Mouse (Mus musculus) heart, postnatal 14 days (tissue): Measurements from ENCODE around the gene Rpl13. TPM values are rescaled to one million over a fixed set of nuclear protein-coding genes. Genes with fewer than 3 reads are reported as not detected.

Experiments used
- DNase-seq, 2 experiments: peaks; one replicate each; pipeline ENCODE4 v3.0.0; 2021 to 2022
- intact Hi-C: fragments of 180-260 bp; cut with DNase I; formaldehyde crosslinking; loops from one replicate; pipeline ENCODE4 v1.15.1; 2025
- microRNA-seq, 2 experiments: library from miRNA; unstranded; fragments of <30 nt; microRNA quantifications; one replicate each; pipeline ENCODE4 v1.2.0; 2021 to 2022
- total RNA-seq, 2 experiments: library from RNA; stranded (reverse); gene quantifications; 2 replicates each; pipeline ENCODE4 v1.2.3; 2021

Rpl13 gene
- total RNA-seq, 2 experiments from 2014 or later, result 426 to 446 TPM

DNA sequence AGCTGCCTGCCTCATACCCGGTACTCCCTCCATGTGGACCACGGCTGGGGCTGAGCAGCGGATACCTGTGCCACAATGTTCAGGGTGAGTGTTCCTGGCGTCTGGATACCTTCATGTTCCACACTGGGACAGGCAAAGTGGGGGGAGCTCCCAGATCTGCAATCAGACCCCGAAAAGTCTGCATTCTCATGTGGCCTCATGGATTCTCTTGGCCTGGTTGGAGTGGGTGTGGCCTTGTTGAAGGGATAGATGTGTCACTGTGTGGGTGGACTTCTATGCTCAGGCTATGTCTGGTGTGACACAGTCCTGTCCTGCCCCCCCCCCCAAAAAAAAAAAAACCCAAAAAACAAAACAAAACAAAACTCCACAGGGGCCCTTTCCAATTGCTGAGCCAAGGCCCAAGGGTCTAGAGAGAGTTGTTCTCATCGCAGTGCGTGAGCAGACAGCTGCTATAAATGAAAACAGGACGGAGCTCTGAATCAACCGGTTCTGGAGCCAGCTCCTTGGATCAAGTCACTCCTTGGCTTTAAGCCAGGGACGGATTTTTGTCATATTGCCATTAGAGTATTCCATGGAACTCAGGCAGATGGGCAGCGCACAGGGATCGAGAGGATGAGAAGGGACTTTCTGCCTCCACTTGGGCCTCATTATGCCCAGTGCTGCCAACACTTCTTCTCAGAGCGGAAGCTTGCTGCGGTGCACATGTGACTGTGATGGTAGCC, 39.8 kb downstream of the Rpl13 start:
- peak; percentile 82 to 94 for DNase-seq
- intact Hi-C loops, result no loop called here

DNA sequence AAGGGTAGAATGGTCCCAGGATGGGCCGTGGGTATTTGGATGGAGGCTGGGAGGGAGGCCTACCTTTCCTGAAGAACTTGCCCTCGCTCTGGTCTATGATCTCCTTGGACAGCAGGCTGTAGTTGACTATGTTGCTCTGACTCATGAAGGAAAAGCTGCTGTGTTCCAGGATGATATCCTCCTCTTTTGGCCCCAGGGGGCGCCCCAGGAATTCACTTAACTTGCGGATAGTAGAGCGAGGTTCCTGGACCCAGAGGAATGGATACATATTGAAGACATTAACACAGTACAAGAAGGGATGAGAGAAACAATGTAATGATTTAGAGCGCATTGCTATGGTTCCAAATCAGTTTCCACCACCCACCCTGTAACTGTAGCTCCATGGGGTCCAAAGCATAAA, 43.1 kb downstream of the Rpl13 start:
- DNase-seq, result peak; percentile 64 to 65
- intact Hi-C loops, result loop anchor here (5.0 kb wide), 1 partner anchor 57 kb away; no protein-coding TSS in a partner anchor

DNA sequence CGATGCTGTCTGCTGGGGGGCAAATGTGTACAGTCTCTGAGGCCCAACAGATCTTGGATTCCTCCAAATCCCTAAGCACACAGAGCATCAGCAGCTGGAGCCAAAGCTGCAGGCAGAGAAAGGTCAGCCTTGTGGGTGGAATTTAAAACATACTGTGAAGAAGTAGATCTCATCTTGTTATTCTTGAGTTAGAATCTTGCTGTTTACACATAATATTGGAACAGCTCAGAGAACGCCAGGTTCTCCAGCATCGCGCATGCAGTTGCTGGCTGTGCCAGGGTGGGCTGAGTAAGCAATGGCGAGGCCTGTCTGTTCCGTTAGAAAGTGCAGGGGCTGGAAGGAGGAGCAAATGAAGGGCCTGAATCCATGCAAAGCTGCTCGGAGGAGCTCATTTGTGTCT, 44.2 kb downstream of the Rpl13 start:
- intact Hi-C loops, result loop anchor here (5.0 kb wide), 1 partner anchor 56 kb away; no protein-coding TSS in a partner anchor
- peak; percentile 29 to 56 for DNase-seq

DNA sequence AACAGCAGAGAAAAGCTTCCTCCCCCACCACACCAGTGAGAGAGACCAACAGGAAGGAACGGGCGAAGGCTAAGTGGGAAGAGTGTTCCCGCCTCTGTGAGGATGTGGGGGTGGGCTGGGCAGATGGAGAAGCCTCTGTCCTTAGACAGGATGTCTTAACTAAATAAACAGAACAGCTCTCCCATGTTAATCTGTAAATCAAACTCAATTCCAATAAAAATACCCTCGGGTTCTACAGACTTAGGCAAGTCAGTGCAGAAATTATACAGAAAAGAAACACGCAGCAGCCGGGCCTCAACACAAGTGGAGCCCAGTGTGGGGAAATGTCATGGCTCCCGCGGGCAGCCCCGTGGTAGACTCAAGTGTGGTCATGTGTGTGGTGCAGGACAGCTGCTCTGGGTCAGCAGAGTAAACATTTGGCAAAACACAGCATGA, 48.6 kb downstream of the Rpl13 start:
- peak; percentile 38 for DNase-seq

More for the DNA sequence above, 48.6 kb downstream of the Rpl13 start:
- intact Hi-C loops, result no loop called here

Small RNA genes lying within 50 kb of the gene (microRNA-seq; reads per million reads assigned to microRNA genes)
- gene Mir7079 (0 to 0.60 reads per million in 2 experiments), gene Mir7080 (6.5 to 473 reads per million in 2 experiments)

Other genes starting within 250 kb of the Rpl13 start
- gene Ankrd11, start 60.1 kb upstream of the Rpl13 start, total RNA-seq, result 10 to 100 TPM; 75.3 to 80.8 TPM
- 10 to 100 TPM; 75.5 to 76.9 TPM for gene Spg7, start 39.4 kb upstream of the Rpl13 start, total RNA-seq
- under 1 TPM; 0.31 to 0.39 TPM for gene Cpne7, start 15.0 kb downstream of the Rpl13 start, total RNA-seq
- 1 to 10 TPM; 1.2 to 2.1 TPM for gene Sult5a1, start 56.0 kb downstream of the Rpl13 start, total RNA-seq
- gene Dpep1, start 83.9 kb downstream of the Rpl13 start, total RNA-seq, result 10 to 100 TPM; 28.6 to 43.2 TPM
- gene Chmp1a, start 110.4 kb downstream of the Rpl13 start, total RNA-seq, result 10 to 100 TPM; 50.1 to 64.3 TPM
- 10 to 100 TPM; 38.4 to 45.7 TPM for gene Spata33, start 110.5 kb downstream of the Rpl13 start, total RNA-seq
- 10 to 100 TPM; 22.5 to 23.8 TPM for gene Cdk10, start 122.5 kb downstream of the Rpl13 start, total RNA-seq
- 1 to 10 TPM; 6.5 to 6.9 TPM for gene Spata2l, start 133.9 kb downstream of the Rpl13 start, total RNA-seq
- 10 to 100 TPM; 15.7 to 16.6 TPM for gene Zfp276, start 151.8 kb downstream of the Rpl13 start, total RNA-seq
- 10 to 100 TPM; 23.1 to 29.1 TPM for gene Vps9d1, start 152.0 kb downstream of the Rpl13 start, total RNA-seq
- gene Fanca, start 216.2 kb downstream of the Rpl13 start, total RNA-seq, result 1 to 10 TPM; 2.1 to 5.4 TPM
- under 1 TPM; 0.24 to 0.32 TPM for gene Spire2, start 230.4 kb downstream of the Rpl13 start, total RNA-seq